Mouse (Mus musculus): Measurements from ENCODE around the gene Olfr803.

DNA sequence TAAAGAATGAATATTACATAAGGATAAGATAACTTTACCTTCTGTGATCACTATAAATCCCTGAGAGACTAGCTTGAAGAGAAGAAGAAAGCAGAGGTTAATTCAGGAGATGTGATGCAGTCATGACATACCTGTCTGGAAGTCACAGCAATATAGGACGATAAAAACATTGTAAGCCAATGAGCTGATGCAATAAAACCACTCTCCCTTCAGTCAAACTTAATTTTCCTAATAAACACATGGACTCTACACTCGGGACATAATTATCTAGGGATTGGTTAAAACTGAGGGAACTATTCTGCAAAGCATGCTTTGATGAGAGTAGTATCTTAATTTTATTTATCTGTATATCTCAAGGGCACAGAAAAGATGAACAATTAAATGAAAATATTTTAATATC, at the start of gene Olfr803:
- TF ChIP-seq CTCF (IDR thresholded peaks at IDR 0.05; ENCODE audit: control insufficient read depth, insufficient read depth, low read length) (no peak), POLR2A (IDR thresholded peaks at IDR 0.05; ENCODE audit: borderline replicate concordance, control insufficient read depth, low read depth, low read length) (no peak)

Measured in bone marrow, adult 2 months (tissue).